In genomic region chr14:54808718-54809667, GRCm38 (mm10) we compare ENCODE assay signal across 14 mouse cellular contexts. TPM values are rescaled to one million over a fixed set of nuclear protein-coding genes. Genes with fewer than 3 reads are reported as not detected.
A peak's percentile ranks its signal among the peaks of the same experiment; 100 is the strongest.
DNase-seq lines count a peak whose midpoint lies in the region; ATAC-seq lines count a peak whose summit lies in the region.
"Had no signal": no experiment of that assay in that cellular context is flagged by ENCODE, and none has a peak within 500 bp of the region (broad histone marks: within the 10 kb centered on the region; RNA-seq: fewer than 3 reads in every experiment).

No protein-coding gene starts in this region.

- H3K9me3 ChIP-seq in heart, embryonic 13.5 days: no peaks in the 10 kb centered on the region

- H3K36me3 ChIP-seq in heart, embryonic 13.5 days: no peaks in the 10 kb centered on the region

- peaks cover 14% of the 10 kb centered on the region for H3K4me1 ChIP-seq in heart, embryonic 13.5 days

- H3K9ac ChIP-seq in heart, embryonic 13.5 days: no peak overlapping the region
- H3K9ac ChIP-seq: hindbrain, embryonic 14.5 days had no signal

- ATAC-seq in heart, embryonic 13.5 days (ENCODE audit: extremely low read depth, insufficient number of reproducible peaks, low FRiP score, low TSS enrichment): no peak
- peak; percentile 47; the same call in 1 of the 2 replicates for ATAC-seq in megakaryocyte-erythroid progenitor cell, adult 5-6 weeks (replicated peaks; ENCODE audit: low FRiP score, low TSS enrichment, poor library complexity, severe bottlenecking)
- ATAC-seq in activated CD4-positive, CD25-positive, alpha-beta regulatory T cell, adult 4 months: no peak
- no peak for ATAC-seq in cerebellum, adult (ENCODE audit: insufficient number of reproducible peaks, low FRiP score, low TSS enrichment)

- DNase-seq in lung, postnatal 25 days (ENCODE audit: low spot score): peak; percentile 18
- DNase-seq in lung, postnatal 10 days: no peak
- DNase-seq in adrenal gland, postnatal 14 days: peak; percentile 23
- no peak for DNase-seq in layer of hippocampus, postnatal 10 days (ENCODE audit: low spot score in 2 of 2)
- DNase-seq: kidney, postnatal 4 days had no signal

- H3K4me2 ChIP-seq in heart, embryonic 13.5 days: peak overlapping the region; percentile 33; the same call in 1 of the 2 replicates
- H3K4me2 ChIP-seq: hindbrain, embryonic 14.5 days had no signal

- no peak overlapping the region for H3K4me3 ChIP-seq in heart, embryonic 13.5 days

- no peaks in the 10 kb centered on the region; the same call in 1 of the 2 replicates for H3K27me3 ChIP-seq in heart, embryonic 13.5 days (replicated peaks)
- H3K27me3 ChIP-seq: CH12.LX had no signal

- H3K27ac ChIP-seq in heart, embryonic 13.5 days (replicated peaks): peak overlapping the region; percentile 87
- H3K27ac ChIP-seq: hindbrain, embryonic 14.5 days had no signal

- 37% methylated on average over 4 of the region's 4 CpGs for WGBS in heart, embryonic 13.5 days

RNA-seq across cellular contexts. Expression of gene Rnf212b, which starts 4.9 kb away (rescaled TPM):
- 0.38 TPM in 1 of 2 replicates, not detected in the other for total RNA-seq in adrenal gland, postnatal 14 days (2021)
- polyA plus RNA-seq in heart, embryonic 13.5 days (2015; fragmentation: Nextera tagmentation; extraction: Ambion mirVana): not detected in 2 replicates
- not detected in 2 replicates for total RNA-seq in megakaryocyte-erythroid progenitor cell, adult 5-6 weeks (2014; fragmentation: Nextera tagmentation)
- not detected in 2 replicates for total RNA-seq in megakaryocyte-erythroid progenitor cell, adult 5-6 weeks (2017)
- not detected for polyA plus RNA-seq in activated CD4-positive, CD25-positive, alpha-beta regulatory T cell, adult 4 months (2017; shearing (Covaris generic))
- total RNA-seq in layer of hippocampus, postnatal 10 days (2021): not detected
- total RNA-seq: CH12.LX; left cerebral cortex, postnatal 25 days had no signal
- polyA plus RNA-seq: cortical plate, adult 2 months; hindbrain, embryonic 14.5 days; stomach, embryonic 14.5 days had no signal

RNA-seq across cellular contexts. Expression of gene Slc7a8, which starts 27.2 kb away (rescaled TPM):
- total RNA-seq in adrenal gland, postnatal 14 days (2021): 46.1 and 51.5 TPM in 2 replicates
- polyA plus RNA-seq in heart, embryonic 13.5 days (2015; fragmentation: Nextera tagmentation; extraction: Ambion mirVana): 3.4 and 4.0 TPM in 2 replicates
- total RNA-seq in megakaryocyte-erythroid progenitor cell, adult 5-6 weeks (2014; fragmentation: Nextera tagmentation): 0.13 and 0.37 TPM in 2 replicates
- 0.34 TPM in 1 of 2 replicates, not detected in the other for total RNA-seq in megakaryocyte-erythroid progenitor cell, adult 5-6 weeks (2017)
- not detected for polyA plus RNA-seq in activated CD4-positive, CD25-positive, alpha-beta regulatory T cell, adult 4 months (2017; shearing (Covaris generic))
- 10 to 100 TPM; 63.7 to 66.3 TPM for total RNA-seq in layer of hippocampus, postnatal 10 days (2021)

Comparison
In these comparisons a context has a peak if more than half of its experiments do, and no peak if none do; other contexts are left out.
1. DNase-seq: peak in lung, postnatal 25 days (single experiment) and adrenal gland, postnatal 14 days (single experiment); none in lung, postnatal 10 days (single experiment) and layer of hippocampus, postnatal 10 days (0 of 2).
2. RNA of gene Slc7a8, which starts 27.2 kb away (total RNA-seq): 63.7 to 66.3 TPM in layer of hippocampus, postnatal 10 days and 46.1 to 51.5 TPM in adrenal gland, postnatal 14 days; 0.13 to 0.37 TPM in megakaryocyte-erythroid progenitor cell, adult 5-6 weeks; every median in the first group is over 10 times any median in the second.